Mouse (Mus musculus): ENCODE results near the gene Zbtb7a. TPM values are rescaled to one million over a fixed set of nuclear protein-coding genes. Genes with fewer than 3 reads are reported as not detected.

The Zbtb7a gene
- total RNA-seq, 2 experiments from 2014 or later: 23.1 to 33.1 TPM

DNA sequence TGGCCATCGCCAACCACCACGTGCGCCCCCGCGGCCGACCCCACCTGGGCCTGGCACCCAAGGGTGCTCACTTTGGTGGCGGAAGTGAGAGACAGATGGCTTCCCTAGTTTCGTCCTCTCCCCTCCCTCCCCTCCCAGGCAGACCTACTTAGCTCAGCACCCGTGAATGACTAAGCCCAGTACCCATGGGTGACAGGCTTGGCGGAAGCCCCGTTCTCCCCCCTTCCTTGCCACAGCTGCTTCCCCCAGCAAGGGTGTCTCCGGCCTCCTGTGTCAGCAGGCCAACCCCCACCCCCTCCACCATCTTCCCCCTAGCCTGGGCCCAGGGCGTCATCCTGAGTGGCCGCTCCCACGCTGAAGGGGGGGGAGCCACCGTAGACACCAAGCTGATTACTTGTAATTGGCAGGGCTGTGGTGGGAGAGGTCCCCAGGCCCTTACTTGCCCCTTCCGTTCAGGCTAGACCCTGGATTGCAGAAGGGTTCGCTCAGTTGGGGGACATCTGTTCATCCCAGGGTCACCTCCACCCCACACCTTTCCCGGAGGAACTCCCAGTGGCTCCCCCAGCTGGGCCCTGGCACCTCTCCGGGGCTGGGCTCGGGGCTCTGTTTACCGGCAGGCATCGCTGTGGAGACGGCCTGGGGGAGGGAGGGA lies 3.2 kb downstream of the Zbtb7a start:
- ATAC-seq (replicated peaks; ENCODE audit: low FRiP score, poor library complexity, severe bottlenecking): no peak

DNA sequence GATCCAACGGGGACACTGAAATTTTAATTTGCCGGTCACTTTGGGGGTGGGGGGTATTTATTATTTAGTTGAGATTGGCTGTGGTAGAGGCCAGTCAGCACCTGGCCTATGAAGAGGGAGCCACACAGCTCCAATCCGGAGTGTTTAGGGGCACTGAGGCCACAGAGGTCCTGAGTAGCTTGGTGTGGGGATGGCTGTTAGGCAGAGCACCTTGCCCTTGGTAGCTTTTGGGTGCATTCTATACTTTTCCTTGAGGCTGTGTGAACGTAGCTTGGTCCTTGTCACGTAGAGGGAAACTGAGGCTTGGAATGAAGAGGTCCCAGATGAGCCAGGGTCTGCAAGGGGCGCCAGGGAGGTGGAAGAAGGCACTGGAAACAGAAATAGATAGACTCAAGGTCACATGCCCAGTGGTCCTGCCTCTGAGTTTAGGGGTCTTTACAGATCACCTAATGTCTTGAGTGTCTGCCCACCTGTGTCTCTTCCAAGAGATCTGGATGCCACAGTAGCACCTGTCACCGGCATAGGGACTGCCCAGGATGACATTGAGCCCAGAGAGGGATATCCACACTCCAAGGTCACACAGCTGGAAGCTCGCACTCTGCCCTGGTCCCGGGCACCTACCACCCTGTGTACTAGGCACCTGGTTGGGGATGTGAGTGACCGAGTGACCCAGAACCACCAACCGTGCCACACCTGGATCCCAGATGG lies 4.0 kb downstream of the Zbtb7a start:
- ATAC-seq (replicated peaks; ENCODE audit: low FRiP score, poor library complexity, severe bottlenecking): no peak

DNA sequence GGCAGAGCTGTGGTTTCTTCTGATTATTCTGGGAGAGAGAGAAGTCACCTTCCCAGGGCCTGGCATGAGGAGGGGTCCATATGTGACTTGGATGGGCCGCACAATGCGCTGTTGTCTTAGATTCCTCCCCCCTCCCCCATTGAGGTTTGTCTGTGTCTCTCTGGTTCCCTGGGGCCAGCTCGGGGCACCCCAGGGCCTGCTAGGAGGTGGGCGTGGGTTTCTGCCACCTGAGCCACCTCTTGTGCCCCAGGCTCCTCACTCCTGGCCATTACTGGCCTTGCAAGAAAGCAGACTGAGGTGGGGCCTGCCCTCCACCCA lies 4.5 kb downstream of the Zbtb7a start:
- no peak for ATAC-seq (replicated peaks; ENCODE audit: low FRiP score, poor library complexity, severe bottlenecking)

DNA sequence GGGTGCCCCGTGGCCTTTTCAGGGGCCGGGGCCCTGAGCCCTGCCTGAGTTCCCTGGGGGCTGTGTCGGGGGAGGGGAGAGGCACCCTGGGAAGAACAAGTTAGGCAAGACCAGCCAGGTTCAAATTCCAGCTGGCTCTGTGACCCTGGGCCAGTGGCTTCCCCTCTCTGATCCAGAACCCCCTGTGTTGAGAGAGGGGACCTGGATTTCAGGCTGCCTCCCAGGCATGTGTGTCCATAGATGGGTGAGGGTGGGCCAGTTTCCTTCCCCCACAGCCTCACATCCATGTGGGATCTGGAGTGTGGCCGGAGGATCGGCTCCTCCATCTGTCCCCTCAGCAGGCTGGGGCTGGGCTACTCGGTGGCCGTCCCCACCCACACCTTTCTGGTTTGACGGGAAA lies 5.0 kb downstream of the Zbtb7a start:
- no peak for ATAC-seq (replicated peaks; ENCODE audit: low FRiP score, poor library complexity, severe bottlenecking)

DNA sequence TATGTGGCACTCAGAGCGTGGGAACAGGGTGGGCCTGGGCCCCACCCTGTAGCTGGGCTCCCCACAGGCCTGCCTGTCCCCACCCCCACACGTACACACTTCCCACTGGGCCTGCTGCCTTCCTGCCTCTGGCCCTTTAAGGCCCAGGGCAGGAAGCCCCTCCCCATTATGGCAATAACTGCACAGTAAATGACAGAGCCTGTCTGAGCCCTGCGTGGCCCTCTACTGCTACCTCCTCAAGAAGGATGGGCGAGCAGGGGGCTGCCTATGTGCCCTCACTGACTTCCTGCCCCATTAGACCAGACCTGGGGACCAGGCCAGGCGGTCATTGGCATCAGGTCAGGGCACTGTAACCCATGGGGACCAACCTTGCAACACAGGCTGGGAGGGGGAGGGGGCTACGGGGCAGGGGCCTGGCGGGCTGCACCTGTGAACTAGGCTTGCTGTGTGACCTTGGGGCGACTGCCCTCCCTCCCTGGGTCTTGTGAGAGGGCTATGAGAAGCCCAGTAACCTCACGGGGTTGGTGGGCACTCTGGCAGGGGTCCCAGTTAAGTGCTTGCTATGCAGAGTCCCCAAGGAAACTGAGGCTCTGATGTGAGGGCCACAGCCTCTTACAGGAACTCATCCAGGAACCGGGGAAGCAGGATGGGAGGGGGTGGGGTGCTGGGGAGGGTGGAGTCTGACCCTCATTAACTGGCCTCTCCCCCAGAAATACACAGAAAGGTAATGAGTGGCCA lies 5.9 kb downstream of the Zbtb7a start:
- ATAC-seq (replicated peaks; ENCODE audit: low FRiP score, poor library complexity, severe bottlenecking): no peak

DNA sequence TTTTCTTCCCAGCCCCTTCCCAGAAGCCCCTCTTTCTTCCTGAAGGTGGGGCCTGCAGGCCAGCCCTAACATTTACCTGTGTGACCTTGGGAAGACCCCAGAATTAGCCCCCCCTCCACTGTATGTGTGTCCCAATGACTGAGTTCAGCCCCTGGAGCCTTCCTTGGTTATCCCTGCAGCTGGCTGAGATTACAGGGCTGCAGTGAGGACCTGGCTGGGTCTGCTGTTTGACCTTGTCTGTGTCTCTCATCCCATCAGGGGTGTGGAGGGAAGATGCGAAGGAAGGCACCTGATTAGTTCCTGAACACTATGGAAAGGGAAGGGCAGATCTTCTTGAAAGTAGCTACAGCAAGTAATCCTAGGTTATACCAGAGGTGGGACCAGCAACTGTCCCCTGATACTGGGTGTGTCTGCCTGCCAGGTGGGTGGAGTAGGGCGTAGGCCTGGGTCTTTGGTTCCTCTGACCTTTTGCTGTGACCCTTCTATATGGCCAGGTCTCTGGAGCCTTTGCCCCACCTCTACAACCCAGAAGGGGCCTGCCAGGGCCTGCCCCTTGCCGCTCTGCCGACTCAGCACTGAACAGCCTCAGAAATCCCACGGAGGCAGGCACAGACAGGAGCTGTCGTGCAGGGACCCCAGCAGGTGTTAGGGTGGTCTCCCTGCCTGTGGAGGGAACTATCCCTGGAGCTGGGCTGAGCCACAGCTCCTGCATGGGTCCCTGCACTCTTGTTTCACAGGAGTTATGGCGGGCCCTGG lies 6.6 kb downstream of the Zbtb7a start:
- ATAC-seq (replicated peaks; ENCODE audit: low FRiP score, poor library complexity, severe bottlenecking): no peak

DNA sequence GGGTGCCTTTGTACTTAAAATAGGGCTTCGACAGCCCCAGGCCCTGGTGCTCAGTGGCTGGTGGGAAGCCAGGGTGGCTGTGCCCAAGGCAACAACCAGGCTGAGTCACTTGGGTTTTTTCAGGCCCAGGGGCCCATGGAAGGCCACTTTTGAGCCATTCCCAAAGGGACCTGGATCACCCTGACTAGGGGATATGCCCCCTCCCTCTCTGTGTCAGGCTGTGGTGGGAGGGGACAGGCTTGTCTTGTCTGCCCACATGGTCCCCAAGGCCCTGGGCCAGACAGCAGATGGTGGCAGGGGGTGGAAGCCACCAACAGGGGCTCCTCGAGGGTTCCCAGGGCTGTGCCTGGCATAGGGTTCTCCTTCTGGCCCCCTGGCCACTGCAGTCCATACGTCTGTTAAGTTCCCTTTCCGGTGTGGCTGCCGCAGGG lies 7.5 kb downstream of the Zbtb7a start:
- no peak for ATAC-seq (replicated peaks; ENCODE audit: low FRiP score, poor library complexity, severe bottlenecking)

DNA sequence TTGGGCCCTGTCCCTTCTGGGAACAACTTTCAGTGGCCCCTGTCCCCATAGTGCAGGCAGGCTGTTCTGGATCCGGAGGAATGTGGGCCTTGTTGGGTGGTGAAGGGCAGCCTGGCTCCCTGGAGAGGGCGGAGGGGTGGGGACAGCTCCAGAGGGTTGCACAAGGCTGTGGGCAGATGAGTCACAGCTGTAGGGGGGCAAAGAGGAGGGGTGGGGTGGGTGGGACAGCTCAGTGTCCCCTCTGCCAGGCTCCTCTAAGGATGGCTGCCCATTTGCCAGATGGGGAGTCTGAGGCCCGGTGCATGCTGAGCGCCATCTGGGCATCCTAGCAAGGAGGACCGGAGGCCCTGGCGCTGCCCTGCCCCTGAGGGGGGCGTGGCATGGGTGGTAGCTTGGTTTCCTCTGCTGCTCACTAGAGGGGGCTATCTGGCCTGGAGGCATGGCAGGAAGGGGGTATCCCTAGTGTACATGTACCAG lies 8.2 kb downstream of the Zbtb7a start:
- no peak for ATAC-seq (replicated peaks; ENCODE audit: low FRiP score, poor library complexity, severe bottlenecking)

DNA sequence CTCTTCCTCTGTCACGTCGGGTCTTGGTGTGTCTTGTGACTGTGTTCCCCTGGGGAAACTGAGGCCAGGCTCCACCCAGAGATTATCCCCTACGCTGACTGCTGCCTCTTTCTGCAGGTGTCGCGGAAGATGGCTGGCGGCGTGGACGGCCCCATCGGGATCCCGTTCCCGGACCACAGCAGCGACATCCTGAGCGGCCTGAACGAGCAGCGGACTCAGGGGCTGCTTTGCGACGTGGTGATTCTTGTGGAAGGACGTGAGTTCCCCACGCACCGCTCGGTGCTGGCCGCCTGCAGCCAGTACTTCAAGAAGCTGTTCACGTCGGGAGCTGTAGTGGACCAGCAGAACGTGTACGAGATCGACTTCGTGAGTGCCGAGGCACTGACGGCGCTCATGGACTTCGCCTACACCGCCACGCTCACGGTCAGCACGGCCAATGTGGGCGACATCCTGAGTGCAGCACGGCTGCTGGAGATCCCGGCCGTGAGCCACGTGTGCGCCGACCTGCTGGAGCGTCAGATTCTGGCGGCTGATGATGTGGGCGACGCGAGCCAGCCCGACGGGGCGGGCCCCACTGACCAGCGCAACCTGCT lies 8.9 kb downstream of the Zbtb7a start:
- ATAC-seq (replicated peaks; ENCODE audit: low FRiP score, poor library complexity, severe bottlenecking): no peak

DNA sequence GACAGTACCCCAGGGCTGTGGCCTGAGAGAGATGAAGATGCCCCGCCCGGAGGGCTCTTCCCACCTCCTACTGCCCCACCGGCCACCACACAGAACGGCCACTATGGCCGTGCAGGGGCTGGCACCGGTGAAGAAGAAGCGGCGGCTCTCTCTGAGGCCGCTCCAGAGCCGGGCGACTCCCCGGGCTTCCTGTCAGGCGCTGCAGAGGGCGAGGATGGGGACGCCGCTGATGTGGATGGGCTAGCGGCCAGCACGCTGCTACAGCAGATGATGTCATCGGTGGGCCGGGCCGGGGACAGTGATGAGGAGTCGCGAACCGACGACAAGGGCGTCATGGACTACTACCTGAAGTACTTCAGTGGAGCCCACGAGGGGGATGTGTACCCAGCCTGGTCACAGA lies 9.6 kb downstream of the Zbtb7a start:
- no peak for ATAC-seq (replicated peaks; ENCODE audit: low FRiP score, poor library complexity, severe bottlenecking)

DNA sequence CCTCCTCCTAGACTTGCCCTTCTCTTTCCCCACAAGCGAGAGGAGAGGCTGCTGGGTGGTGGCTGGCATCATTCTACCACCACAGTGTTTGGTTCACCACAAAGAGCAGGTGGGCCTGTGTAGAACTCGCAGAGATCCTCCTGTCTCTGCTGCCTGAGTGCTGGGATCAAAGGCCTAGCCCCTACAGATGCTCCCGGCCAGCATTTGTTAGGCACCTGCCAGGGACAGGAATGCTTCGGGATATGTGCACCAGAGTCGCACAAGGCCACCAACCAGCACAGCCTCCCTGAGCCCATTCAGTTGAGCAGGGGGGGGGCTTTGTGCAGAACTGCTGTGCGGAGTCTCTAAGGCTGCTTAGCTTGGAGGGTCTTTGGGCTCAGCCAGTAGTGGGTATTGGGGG lies 10.3 kb downstream of the Zbtb7a start:
- ATAC-seq (replicated peaks; ENCODE audit: low FRiP score, poor library complexity, severe bottlenecking): no peak

DNA sequence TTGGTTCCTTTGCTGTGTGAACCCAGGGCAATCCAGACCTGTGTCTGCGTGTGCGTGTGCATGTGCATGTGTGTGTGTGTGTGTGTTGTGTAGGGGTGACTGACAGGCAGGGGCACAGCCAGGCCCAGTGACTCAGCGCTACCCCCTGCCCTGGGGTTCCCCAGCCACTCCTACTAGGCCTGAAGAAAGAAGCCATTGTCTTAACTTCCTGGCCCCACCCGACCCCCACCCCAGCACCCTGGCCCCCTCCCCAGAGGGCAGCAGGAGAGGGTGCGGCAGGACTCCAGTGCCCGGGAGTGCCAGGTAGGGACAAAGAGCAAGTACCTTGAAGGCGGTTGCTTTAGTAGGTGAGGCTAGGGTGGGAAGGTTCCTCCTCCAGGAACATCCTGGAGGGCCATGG lies 10.8 kb downstream of the Zbtb7a start:
- no peak for ATAC-seq (replicated peaks; ENCODE audit: low FRiP score, poor library complexity, severe bottlenecking)

DNA sequence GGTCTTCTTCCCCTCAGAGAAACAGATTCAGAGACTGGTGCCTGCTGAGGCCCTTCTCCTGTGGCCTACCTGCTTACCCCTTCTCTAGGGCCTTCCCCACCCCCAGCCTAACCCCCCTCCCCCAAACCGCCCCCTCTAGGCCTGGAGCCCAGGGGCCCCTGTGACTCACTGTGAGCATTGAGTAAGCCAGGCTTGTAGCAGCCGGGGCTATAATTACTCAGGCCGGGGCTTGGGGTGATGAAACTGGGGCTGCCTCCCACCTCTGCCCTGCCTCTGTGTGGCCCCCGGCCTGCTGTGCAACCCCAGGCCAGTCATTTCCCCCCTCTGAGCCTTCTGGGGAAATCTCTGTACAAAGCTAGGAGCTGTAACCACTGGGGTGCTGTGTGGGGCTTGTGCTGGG lies 11.3 kb downstream of the Zbtb7a start:
- ATAC-seq (replicated peaks; ENCODE audit: low FRiP score, poor library complexity, severe bottlenecking): no peak

DNA sequence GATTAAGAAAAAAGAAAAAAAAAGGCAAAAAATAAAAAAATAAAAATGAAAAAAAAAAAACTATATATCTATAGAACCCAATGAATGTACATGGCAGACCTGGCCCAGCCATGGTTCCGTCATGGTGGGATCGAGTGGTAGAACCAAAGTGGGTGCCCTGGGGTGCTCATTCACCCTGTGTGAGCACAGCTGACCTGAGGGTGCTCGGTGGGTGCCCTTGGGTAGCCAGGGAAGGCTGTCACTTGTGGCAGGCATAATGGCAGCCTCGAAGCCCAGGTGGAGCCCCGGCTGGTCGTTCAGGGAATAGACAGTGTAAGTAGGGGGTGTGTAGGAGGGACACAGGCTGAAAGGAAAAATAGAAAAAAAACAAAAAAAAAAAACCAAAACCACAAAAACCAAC lies 16.2 kb downstream of the Zbtb7a start:
- ATAC-seq (replicated peaks; ENCODE audit: low FRiP score, poor library complexity, severe bottlenecking): no peak

DNA sequence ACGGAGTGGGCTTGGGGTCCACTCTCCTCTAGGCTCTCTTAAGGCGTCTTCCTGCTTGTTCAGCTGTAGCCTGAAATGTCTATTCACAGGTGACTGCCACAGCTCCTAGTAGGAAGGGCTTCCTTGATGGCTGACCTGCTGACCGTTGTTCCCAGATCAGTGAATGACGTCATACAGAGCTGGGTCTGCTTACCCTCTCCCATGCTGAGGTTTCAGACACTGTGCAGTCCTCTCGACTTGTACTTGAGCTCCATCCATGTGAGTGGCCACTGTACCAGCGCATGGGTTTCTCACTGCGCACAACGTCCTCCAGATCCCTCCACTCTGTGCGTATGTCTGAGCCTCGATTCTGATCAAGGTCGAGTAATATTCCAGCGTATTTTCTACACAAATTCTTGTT lies 17.6 kb downstream of the Zbtb7a start:
- ATAC-seq (replicated peaks; ENCODE audit: low FRiP score, poor library complexity, severe bottlenecking): no peak

DNA sequence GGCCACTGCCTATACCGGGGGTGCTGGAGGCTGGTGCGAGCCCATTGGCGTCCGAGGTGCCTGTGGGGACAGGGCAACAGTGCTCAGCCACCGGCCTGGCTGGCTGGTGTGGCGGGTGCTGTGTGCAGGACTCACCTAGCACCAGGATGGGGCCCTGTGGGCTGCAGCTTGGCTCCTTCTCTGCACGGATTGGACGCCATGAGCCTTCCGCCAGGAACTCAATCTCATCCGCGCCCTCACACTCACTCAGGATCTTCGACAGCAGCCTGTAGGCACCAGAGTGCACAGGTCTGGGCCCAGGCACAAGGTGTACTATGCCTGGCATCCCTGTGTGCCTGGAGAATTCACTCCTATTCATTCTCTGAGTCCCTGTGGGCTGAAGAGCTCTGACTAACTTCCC lies 19.3 kb downstream of the Zbtb7a start:
- no peak for ATAC-seq (replicated peaks; ENCODE audit: low FRiP score, poor library complexity, severe bottlenecking)

DNA sequence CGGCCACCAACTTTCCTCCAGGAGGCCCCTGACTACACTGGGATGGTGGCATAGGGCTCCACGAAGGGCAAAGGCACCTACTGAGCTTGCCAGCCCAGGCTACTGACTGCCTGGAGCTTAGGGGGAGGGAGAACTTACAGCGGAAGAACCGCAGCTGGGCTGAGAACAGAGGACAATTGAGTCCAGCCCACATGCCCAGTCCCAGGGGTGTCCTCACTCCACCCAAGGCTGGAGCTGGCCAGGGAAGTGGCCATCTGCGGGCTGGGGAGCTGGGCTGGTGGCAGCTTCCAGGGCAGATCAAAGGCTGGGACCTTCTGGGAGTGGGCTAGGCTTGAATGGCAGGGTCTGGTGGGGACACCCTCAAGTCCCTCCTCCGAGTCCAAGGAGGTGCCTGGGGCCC lies 19.7 kb downstream of the Zbtb7a start:
- ATAC-seq (replicated peaks; ENCODE audit: low FRiP score, poor library complexity, severe bottlenecking): no peak

DNA sequence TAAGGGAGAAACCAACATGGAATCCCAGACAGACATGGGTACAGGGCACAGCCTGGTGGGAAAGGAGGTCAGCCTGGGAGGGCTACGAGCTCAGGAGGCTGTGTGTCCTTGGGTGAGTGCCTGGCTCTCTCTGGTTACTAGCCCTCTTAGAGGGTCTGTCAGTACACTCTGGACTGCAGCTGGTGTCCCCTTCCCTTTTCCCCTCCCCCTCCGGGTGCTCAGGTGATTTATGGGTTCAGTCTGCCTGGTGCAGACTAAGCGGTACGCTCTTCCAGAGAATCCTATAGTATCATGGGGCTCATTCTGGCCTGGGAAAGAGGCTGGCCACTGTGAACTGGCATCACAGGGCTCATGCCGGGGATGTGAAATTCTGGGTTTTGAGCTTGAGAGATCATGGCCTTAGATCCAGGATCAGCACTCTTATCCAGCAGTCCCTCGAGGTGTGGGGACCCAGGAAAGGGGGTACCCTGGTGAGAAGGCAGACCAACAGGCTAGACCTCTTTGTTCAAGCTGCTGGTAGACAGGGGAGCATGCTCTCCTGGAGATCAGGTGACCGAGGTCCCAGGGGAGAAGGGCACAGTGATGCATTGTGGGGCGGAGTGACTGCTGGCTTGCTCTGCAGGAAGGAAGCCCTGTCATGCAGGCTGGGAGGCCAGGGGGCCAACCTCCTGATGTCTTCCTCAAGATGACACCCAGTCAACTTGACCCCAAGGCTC lies 26.7 kb downstream of the Zbtb7a start:
- no peak for ATAC-seq (replicated peaks; ENCODE audit: low FRiP score, poor library complexity, severe bottlenecking)

DNA sequence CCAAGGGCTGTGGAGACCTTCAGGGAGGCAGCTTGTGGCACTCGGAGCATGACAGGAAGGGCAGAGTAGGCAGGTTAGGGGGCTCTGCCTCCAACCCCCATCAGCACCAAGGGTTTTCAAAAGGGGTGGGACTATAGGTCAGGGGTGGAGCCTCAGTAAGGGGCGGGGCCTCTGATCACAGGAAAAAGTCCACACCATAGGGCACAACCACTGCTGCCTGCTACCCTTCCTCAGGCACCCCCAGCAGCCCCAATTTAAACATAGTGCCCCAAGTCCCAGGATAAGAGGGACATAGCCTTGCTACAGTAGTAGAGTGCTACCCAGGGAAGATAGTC lies 27.3 kb downstream of the Zbtb7a start:
- peak; percentile 20; the same call in 1 of the 2 replicates for ATAC-seq (replicated peaks; ENCODE audit: low FRiP score, poor library complexity, severe bottlenecking)

DNA sequence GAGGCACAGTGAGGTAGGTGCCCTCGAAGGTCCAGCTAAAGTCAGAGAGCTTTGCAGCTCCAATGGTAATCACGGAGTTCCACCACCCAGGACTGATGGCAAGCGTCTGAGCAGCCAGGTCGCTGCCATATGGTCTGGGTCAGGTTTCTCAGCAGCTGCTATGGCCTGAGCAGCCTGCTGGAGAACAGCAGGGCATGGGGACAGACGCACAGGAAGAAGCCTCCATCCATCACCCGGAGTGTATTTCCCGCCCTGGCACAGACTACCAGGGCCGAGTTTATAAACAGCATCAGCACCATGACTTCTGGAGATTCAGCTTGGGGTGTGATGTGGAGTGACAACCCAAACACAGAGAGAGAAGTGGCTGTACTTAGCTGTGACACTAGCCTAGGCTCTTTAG lies 30.1 kb downstream of the Zbtb7a start:
- no peak for ATAC-seq (replicated peaks; ENCODE audit: low FRiP score, poor library complexity, severe bottlenecking)
